ENCODE assay signal across 8 mouse cellular contexts in genomic region chr7:62209117-62209700, GRCm38 (mm10).
DNase-seq lines count a peak whose midpoint lies in the region; ATAC-seq and TF ChIP-seq lines count a peak whose summit lies in the region.

No protein-coding gene starts in this region.

- TF ChIP-seq CTCF in heart, postnatal 0 days (IDR thresholded peaks at IDR 0.05; ENCODE audit: low read depth) = peak; percentile 49
- peak; percentile 57 for TF ChIP-seq CTCF in left cerebral cortex, adult 2 months (IDR thresholded peaks at IDR 0.05)

- intact Hi-C loops in left cerebral cortex, adult 2 months (cut with DNase I) = no loop called here

- H3K27me3 ChIP-seq in lung, embryonic 15.5 days = no peaks in the 10 kb centered on the region
- no peaks in the 10 kb centered on the region for H3K27me3 ChIP-seq in heart, postnatal 0 days (ENCODE audit: control insufficient read depth, insufficient read depth, low read length)
- no peaks in the 10 kb centered on the region for H3K27me3 ChIP-seq in neural tube, embryonic 11.5 days (ENCODE audit: control insufficient read depth, insufficient read depth, low read length)

- H3K9ac ChIP-seq in lung, embryonic 15.5 days = peak overlapping the region; percentile 40
- no peak overlapping the region for H3K9ac ChIP-seq in heart, postnatal 0 days (replicated peaks; ENCODE audit: low read depth, low read length)
- peak overlapping the region; percentile 47; the same call in 1 of the 2 replicates for H3K9ac ChIP-seq in neural tube, embryonic 11.5 days (ENCODE audit: low read length)

- no peak for TF ChIP-seq EP300 in heart, postnatal 0 days (IDR thresholded peaks at IDR 0.05; ENCODE audit: low read depth)

- no peaks in the 10 kb centered on the region for H3K9me3 ChIP-seq in lung, embryonic 15.5 days
- H3K9me3 ChIP-seq in heart, postnatal 0 days (replicated peaks; ENCODE audit: control insufficient read depth, low read length) = no peaks in the 10 kb centered on the region
- no peaks in the 10 kb centered on the region for H3K9me3 ChIP-seq in neural tube, embryonic 11.5 days (ENCODE audit: control insufficient read depth, low read length)

- H3K4me1 ChIP-seq in lung, embryonic 15.5 days = no peaks in the 10 kb centered on the region
- no peaks in the 10 kb centered on the region for H3K4me1 ChIP-seq in heart, postnatal 0 days (ENCODE audit: control insufficient read depth, insufficient read depth)
- H3K4me1 ChIP-seq in neural tube, embryonic 11.5 days (ENCODE audit: control insufficient read depth, insufficient read depth, low read length) = no peaks in the 10 kb centered on the region

- DNase-seq in lung, adult 18-20 months = no peak
- DNase-seq in cerebellum, postnatal 36 days = peak; percentile 35 to 43
- DNase-seq in heart, postnatal 0 days (ENCODE audit: low spot score) = peak; percentile 60
- DNase-seq in left cerebral cortex, adult 2 months (ENCODE audit: extremely low spot score in 1 of 2, low spot score in 2 of 2) = peak; percentile 46 to 51
- peak; percentile 69 for DNase-seq in neural tube, embryonic 11.5 days (ENCODE audit: low spot score)
- DNase-seq in ovary, postnatal 14 days (ENCODE audit: low spot score) = no peak
- DNase-seq in gastrocnemius, postnatal 10 days = no peak

- no peaks in the 10 kb centered on the region for H3K36me3 ChIP-seq in lung, embryonic 15.5 days
- no peaks in the 10 kb centered on the region for H3K36me3 ChIP-seq in heart, postnatal 0 days (replicated peaks; ENCODE audit: control insufficient read depth, insufficient read depth, low read length)
- no peaks in the 10 kb centered on the region for H3K36me3 ChIP-seq in neural tube, embryonic 11.5 days (ENCODE audit: control insufficient read depth, insufficient read depth, low read length)

- peak overlapping the region; percentile 37; the same call in 1 of the 2 replicates for H3K4me2 ChIP-seq in lung, embryonic 15.5 days
- peak overlapping the region; percentile 50 for H3K4me2 ChIP-seq in heart, postnatal 0 days (ENCODE audit: low read depth, low read length)
- H3K4me2 ChIP-seq in neural tube, embryonic 11.5 days (ENCODE audit: low read depth) = peak overlapping the region; percentile 20

- H3K27ac ChIP-seq in lung, embryonic 15.5 days = no peak overlapping the region
- no peak overlapping the region for H3K27ac ChIP-seq in heart, postnatal 0 days (ENCODE audit: low read depth)
- 0 out of 2 replicates have a peak overlapping the region, but pooled peaks have one; percentile 63 for H3K27ac ChIP-seq in left cerebral cortex, adult 2 months
- H3K27ac ChIP-seq in neural tube, embryonic 11.5 days (ENCODE audit: low read depth, low read length) = no peak overlapping the region

- ATAC-seq in lung, embryonic 15.5 days (ENCODE audit: borderline replicate concordance, extremely low read depth, low FRiP score, low TSS enrichment) = peak; percentile 65; the same call in 1 of the 2 replicates
- no peak; the same call in 1 of the 2 replicates for ATAC-seq in heart, postnatal 0 days (ENCODE audit: insufficient read depth, low read depth)
- peak; percentile 72; the same call in 1 of the 2 replicates for ATAC-seq in neural tube, embryonic 11.5 days (ENCODE audit: insufficient read depth, low FRiP score, low TSS enrichment)

- WGBS in lung, embryonic 15.5 days = 28% methylated on average over 12 of the region's 12 CpGs
- 28% methylated on average over 12 of the region's 12 CpGs for WGBS in heart, postnatal 0 days
- WGBS in neural tube, embryonic 11.5 days = 34% methylated on average over 12 of the region's 12 CpGs

- H3K4me3 ChIP-seq in lung, embryonic 15.5 days = peak overlapping the region; percentile 45
- H3K4me3 ChIP-seq in heart, postnatal 0 days (ENCODE audit: low read depth, low read length) = peak overlapping the region; percentile 41
- peak overlapping the region; percentile 53 for H3K4me3 ChIP-seq in left cerebral cortex, adult 2 months
- H3K4me3 ChIP-seq in neural tube, embryonic 11.5 days (ENCODE audit: low read depth, low read length) = peak overlapping the region; percentile 31

Comparison
In these comparisons a context has a peak if more than half of its experiments do, and no peak if none do; other contexts are left out.
1. DNase-seq: peak in cerebellum, postnatal 36 days (2 of 2), heart, postnatal 0 days (single experiment), left cerebral cortex, adult 2 months (2 of 2) and neural tube, embryonic 11.5 days (single experiment); none in lung, adult 18-20 months (0 of 2), ovary, postnatal 14 days (single experiment) and gastrocnemius, postnatal 10 days (single experiment).
2. Peak in every context shown above with its lines, with median percentiles within 50 percentile points of each other: H3K4me2 ChIP-seq and H3K4me3 ChIP-seq.